Comparison of ENCODE assay signal across 8 mouse cellular contexts in genomic region chr6:128033868-128034250, GRCm38 (mm10).
A peak's percentile ranks its signal among the peaks of the same experiment; 100 is the strongest.
DNase-seq lines count a peak whose midpoint lies in the region; ATAC-seq lines count a peak whose summit lies in the region.

No protein-coding gene starts in this region.

- H3K4me2 ChIP-seq in heart, embryonic 14.5 days (ENCODE audit: low read length): peak overlapping the region; percentile 95
- peak overlapping the region; percentile 92 for H3K4me2 ChIP-seq in hindbrain, embryonic 12.5 days (replicated peaks)
- peak overlapping the region; percentile 96 for H3K4me2 ChIP-seq in midbrain, embryonic 13.5 days (replicated peaks)

- H3K27ac ChIP-seq in heart, embryonic 14.5 days (replicated peaks in 1 of 2; ENCODE audit: control insufficient read depth in 1 of 2, insufficient read depth in 1 of 2, low read depth in 2 of 2, low read length in 2 of 2): peak overlapping the region; percentile 90 to 93
- no peak overlapping the region for H3K27ac ChIP-seq in hindbrain, embryonic 12.5 days
- no peak overlapping the region for H3K27ac ChIP-seq in midbrain, embryonic 13.5 days

- peak overlapping the region; percentile 59 to 72 for H3K4me3 ChIP-seq in heart, embryonic 14.5 days (ENCODE audit: control insufficient read depth in 1 of 2, insufficient read depth in 1 of 2, low read depth in 1 of 2, low read length in 2 of 2)
- H3K4me3 ChIP-seq in hindbrain, embryonic 12.5 days: peak overlapping the region; percentile 53
- H3K4me3 ChIP-seq in midbrain, embryonic 13.5 days (replicated peaks): peak overlapping the region; percentile 51

- ATAC-seq in heart, embryonic 14.5 days (ENCODE audit: insufficient number of reproducible peaks, insufficient read depth, low FRiP score, low read depth): no peak
- no peak for ATAC-seq in hindbrain, embryonic 12.5 days (ENCODE audit: low FRiP score)
- no peak for ATAC-seq in midbrain, embryonic 13.5 days

- H3K4me1 ChIP-seq in heart, embryonic 14.5 days (ENCODE audit: control insufficient read depth in 2 of 2, insufficient read depth in 2 of 2, low read length in 2 of 2): peaks cover 51 to 86% of the 10 kb centered on the region in 2 experiments
- peaks cover 49% of the 10 kb centered on the region for H3K4me1 ChIP-seq in hindbrain, embryonic 12.5 days
- peaks cover 64% of the 10 kb centered on the region for H3K4me1 ChIP-seq in midbrain, embryonic 13.5 days (replicated peaks)

- H3K9me3 ChIP-seq in heart, embryonic 14.5 days (ENCODE audit: control insufficient read depth, low read length): no peaks in the 10 kb centered on the region
- H3K9me3 ChIP-seq in hindbrain, embryonic 12.5 days (replicated peaks): no peaks in the 10 kb centered on the region
- H3K9me3 ChIP-seq in midbrain, embryonic 13.5 days: no peaks in the 10 kb centered on the region

- no peak for DNase-seq in heart, postnatal 10 days
- peak; percentile 58 for DNase-seq in brain, adult 2 months (ENCODE audit: low read depth, low spot score)
- no peak for DNase-seq in right cerebral cortex, postnatal 4 days
- no peak for DNase-seq in kidney, adult 9 months
- no peak for DNase-seq in urinary bladder, adult 18-20 months (ENCODE audit: low spot score in 2 of 2)

- H3K9ac ChIP-seq in heart, embryonic 14.5 days (ENCODE audit: low read length): peak overlapping the region; percentile 89
- H3K9ac ChIP-seq in hindbrain, embryonic 12.5 days: peak overlapping the region; percentile 74
- H3K9ac ChIP-seq in midbrain, embryonic 13.5 days (replicated peaks): peak overlapping the region; percentile 73

- 0 out of 2 replicates have a peak, but pooled peaks cover 4% of the 10 kb centered on the region for H3K36me3 ChIP-seq in heart, embryonic 14.5 days (ENCODE audit: control insufficient read depth, insufficient read depth, low read length)
- no peaks in the 10 kb centered on the region for H3K36me3 ChIP-seq in hindbrain, embryonic 12.5 days
- H3K36me3 ChIP-seq in midbrain, embryonic 13.5 days: no peaks in the 10 kb centered on the region

- H3K27me3 ChIP-seq in heart, embryonic 14.5 days (ENCODE audit: control insufficient read depth, insufficient read depth, low read length): no peaks in the 10 kb centered on the region
- H3K27me3 ChIP-seq in hindbrain, embryonic 12.5 days: peaks cover 25% of the 10 kb centered on the region
- peaks cover 41% of the 10 kb centered on the region for H3K27me3 ChIP-seq in midbrain, embryonic 13.5 days

- intact Hi-C loops in heart, postnatal 10 days (cut with DNase I): loop anchor here (5.0 kb wide), 2 partner anchors 33 to 42 kb away; no protein-coding TSS in a partner anchor

- WGBS in heart, embryonic 14.5 days: 12% methylated on average over 4 of the region's 4 CpGs
- 6% methylated on average over 4 of the region's 4 CpGs for WGBS in hindbrain, embryonic 12.5 days
- WGBS in midbrain, embryonic 13.5 days: 9% methylated on average over 4 of the region's 4 CpGs

Comparison
In these comparisons a context has a peak if more than half of its experiments do, and no peak if none do; other contexts are left out.
1. H3K27ac ChIP-seq: peak in heart, embryonic 14.5 days (2 of 2); none in hindbrain, embryonic 12.5 days (single experiment) and midbrain, embryonic 13.5 days (single experiment).
2. Peak in every context shown above with its lines, with median percentiles within 50 percentile points of each other: H3K4me2 ChIP-seq, H3K4me3 ChIP-seq and H3K9ac ChIP-seq.